Mouse (Mus musculus) neutrophil, adult 59 days (primary cell): ENCODE results near the gene Dgka. TPM values are rescaled to one million over a fixed set of nuclear protein-coding genes. Genes with fewer than 3 reads are reported as not detected.

Experiments used
- total RNA-seq, 2 experiments: library from RNA; stranded (reverse); gene quantifications; 1 replicate in 1 of 2; 2 replicates in 1 of 2; pipeline ENCODE4 v1.2.4; 2023

Gene Dgka
- total RNA-seq = 10 to 100 TPM; 50.1 to 52.9 TPM

GRCm38 (mm10) chr10:128744680-128745601 is at the start of gene Dgka:
Gene Dgka, minus strand, starts transcription at chr10:128744855.

DNA sequence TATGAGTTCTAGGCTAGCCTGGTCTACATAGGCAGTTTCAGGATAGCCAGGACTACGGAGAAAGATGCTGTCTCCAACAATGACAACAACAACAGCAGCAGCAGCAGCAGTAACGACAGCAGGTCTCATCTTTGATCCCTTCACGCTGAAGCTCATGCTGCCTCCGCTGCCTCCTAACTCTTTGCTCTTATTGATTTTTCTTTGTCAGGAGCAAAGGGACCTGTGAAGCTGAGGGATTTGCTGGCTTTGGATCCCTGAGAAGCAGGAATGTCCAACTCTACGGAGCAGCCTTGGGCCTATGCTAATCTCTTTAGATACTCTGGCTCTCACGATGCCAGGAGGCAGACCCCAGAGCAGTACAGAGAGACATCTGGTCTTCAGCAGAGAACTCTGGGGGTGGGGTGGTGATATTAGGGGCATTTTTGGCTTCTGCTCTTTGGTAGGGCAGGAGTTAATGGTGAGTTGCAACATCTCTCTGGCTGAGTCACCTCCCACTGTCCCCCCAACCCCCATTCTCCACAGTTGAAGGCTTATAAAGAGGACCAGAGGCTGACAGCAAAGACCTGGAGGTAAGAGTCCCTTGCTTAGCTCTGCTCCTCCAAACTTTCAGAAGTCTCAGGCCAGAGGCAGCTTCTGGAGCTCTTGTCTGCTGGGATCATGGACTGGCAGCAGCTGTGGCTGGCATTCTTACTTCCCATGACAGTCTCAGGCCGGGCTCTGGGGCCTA is 45.9 kb upstream of the Dgka start, which contains the start of gene Mmp19:
Gene Mmp19, plus strand, starts transcription at position 513 of the 727 bp plus-strand sequence.

GRCm38 (mm10) chr10:128747646-128748251 is 3.1 kb upstream of the Dgka start, which contains the start of gene Pym1:
Gene Pym1, plus strand, starts transcription at chr10:128747889.

DNA sequence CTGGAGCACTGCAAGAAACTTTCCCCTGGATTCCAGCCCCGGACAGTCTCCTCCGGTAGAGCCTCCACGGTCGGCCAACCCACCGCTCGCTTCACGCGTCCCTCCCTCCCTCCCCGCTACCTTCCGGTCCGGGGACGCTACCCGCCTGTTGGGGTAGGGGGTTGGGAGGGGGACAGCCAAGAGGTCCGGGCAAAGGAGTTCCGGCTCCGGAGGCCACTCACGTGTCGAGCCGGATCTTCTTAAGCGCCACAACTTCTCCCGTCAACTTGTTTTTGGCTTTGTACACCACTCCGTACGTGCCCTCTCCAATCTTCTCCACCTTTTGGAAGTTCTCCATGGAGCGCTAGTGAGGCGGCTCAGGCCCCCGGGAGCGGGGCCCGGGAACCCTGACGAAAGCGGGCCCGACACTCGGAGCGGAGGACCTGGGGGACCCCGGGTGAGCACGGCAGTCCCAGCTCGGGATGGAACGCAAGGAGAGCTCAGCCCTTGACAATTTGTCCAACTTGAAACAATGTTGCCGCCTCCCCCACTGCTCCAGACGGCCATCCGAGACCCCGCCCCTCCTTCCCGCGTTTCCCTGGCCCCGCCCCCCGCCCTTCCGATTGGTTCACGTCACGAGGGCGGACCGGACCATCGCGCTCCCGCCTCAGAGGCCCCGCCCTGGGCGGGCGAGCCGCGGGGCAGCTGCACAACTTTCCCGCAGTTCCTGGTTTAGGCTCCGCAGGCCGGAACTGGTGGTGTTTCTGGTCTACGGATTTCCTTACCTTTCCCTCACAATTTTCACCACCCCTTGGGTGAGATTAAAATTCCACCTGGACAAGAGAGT is 40.0 kb downstream of the Dgka start, which contains the start of gene Cdk2:
Gene Cdk2, minus strand, starts transcription at position 541 of the 826 bp plus-strand sequence.

GRCm38 (mm10) chr10:128703895-128704294 is 40.8 kb downstream of the Dgka start, which contains the start of gene Pmel:
Gene Pmel, plus strand, starts transcription at chr10:128704195.

GRCm38 (mm10) chr10:128695992-128696807 is 48.5 kb downstream of the Dgka start, which contains the start of gene Rab5b:
Gene Rab5b, minus strand, starts transcription at chr10:128696264.

DNA sequence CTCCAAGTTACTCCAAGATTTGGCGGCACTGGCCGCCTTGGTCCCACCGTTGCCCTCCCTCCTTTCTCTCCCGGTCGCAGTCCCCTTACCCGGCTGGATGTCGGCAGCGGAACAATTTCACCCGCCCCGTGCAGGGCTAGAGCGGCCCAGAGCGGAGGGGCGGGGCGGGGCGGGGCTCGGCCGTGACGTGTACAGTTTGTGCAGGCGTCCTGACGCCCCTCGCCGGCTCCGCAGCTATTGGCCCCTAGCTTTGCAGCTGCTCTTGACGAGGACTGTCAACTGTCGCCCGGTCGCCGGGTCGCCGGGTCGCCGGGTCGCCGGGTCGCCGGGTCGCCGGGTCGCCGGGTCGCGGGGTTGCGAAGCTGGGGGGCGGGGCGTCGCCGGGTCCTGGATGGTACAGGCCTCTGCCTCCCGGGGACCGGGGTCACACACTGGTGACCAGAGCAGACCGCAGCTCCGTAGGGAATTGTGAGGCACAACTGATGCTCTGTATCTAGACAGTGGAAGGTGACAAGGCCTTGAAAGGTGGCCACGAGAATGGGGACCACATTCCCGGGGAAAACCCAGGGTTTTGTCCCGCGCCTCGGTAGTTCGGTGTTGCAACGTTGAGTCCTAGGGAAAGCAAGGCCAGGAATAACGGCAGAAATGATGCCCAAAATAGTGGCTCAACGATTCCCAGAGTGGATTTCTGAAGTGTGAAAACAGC is 70.7 kb downstream of the Dgka start, which contains the start of gene Suox:
Gene Suox, minus strand, starts transcription at position 311 of the 706 bp plus-strand sequence.

Other genes with a start within 250 kb of the Dgka start
- 1 to 10 TPM in 1 of 2 experiments, under 1 TPM in 1; 0.98 to 1.8 TPM for gene Myl6b, start 246.2 kb downstream of the Dgka start, total RNA-seq
- gene Esyt1, start 219.0 kb downstream of the Dgka start, total RNA-seq = 100 to 1,000 TPM; 126 to 159 TPM
- gene Zc3h10, start 197.1 kb downstream of the Dgka start, total RNA-seq = 10 to 100 TPM; 25.6 to 28.0 TPM
- gene Rpl41, start 195.6 kb downstream of the Dgka start, total RNA-seq = 1,000 to 10,000 TPM; 1,597 to 1,656 TPM
- 10 to 100 TPM; 42.7 to 48.3 TPM for gene Pa2g4, start 178.9 kb downstream of the Dgka start, total RNA-seq
- under 1 TPM; 0.49 to 0.58 TPM for gene Erbb3, start 155.2 kb downstream of the Dgka start, total RNA-seq
- gene Rps26, start 118.1 kb downstream of the Dgka start, total RNA-seq = 100 to 1,000 TPM; 471 to 533 TPM
- not detected for gene Ikzf4, start 98.9 kb downstream of the Dgka start, total RNA-seq
- gene Suox, start 70.8 kb downstream of the Dgka start, total RNA-seq = 1 to 10 TPM; 2.3 to 3.2 TPM
- 100 to 1,000 TPM; 110 to 114 TPM for gene Rab5b, start 48.6 kb downstream of the Dgka start, total RNA-seq
- gene Pmel, start 40.7 kb downstream of the Dgka start, total RNA-seq = 1 to 10 TPM; 1.6 to 2.2 TPM
- gene Cdk2, start 39.8 kb downstream of the Dgka start, total RNA-seq = 10 to 100 TPM; 74.7 to 85.8 TPM
- gene Pym1, start 3.0 kb upstream of the Dgka start, total RNA-seq = 10 to 100 TPM; 18.5 to 21.6 TPM
- 1 to 10 TPM; 4.4 to 6.1 TPM for gene Mmp19, start 46.1 kb upstream of the Dgka start, total RNA-seq
- gene Dnajc14, start 59.2 kb upstream of the Dgka start, total RNA-seq = 10 to 100 TPM; 67.2 to 71.3 TPM
- gene Tmem198b, start 59.5 kb upstream of the Dgka start, total RNA-seq = 1 to 10 TPM; 4.8 to 5.1 TPM
- gene Sarnp, start 72.5 kb upstream of the Dgka start, total RNA-seq = 10 to 100 TPM; 33.1 to 39.1 TPM
- 10 to 100 TPM; 17.9 to 23.0 TPM for gene Ormdl2, start 76.8 kb upstream of the Dgka start, total RNA-seq
- under 1 TPM; 0.15 to 0.20 TPM for gene Gdf11, start 146.9 kb upstream of the Dgka start, total RNA-seq
- 100 to 1,000 TPM; 129 to 165 TPM for gene Cd63, start 156.1 kb upstream of the Dgka start, total RNA-seq
- 1 to 10 TPM; 5.5 to 6.2 TPM for gene Rdh5, start 178.0 kb upstream of the Dgka start, total RNA-seq
- gene Bloc1s1, start 179.2 kb upstream of the Dgka start, total RNA-seq = 100 to 1,000 TPM; 100 to 105 TPM
- gene Itga7, start 189.0 kb upstream of the Dgka start, total RNA-seq = under 1 TPM; 0.13 to 0.42 TPM
- not detected for gene Mettl7b, start 216.1 kb upstream of the Dgka start, total RNA-seq
- not detected for gene Olfr9, start 244.6 kb upstream of the Dgka start, total RNA-seq